Mouse (Mus musculus): ENCODE measurements around the gene Hmgxb4.

GRCm38 (mm10) chr8:75013964-75014363 is 20.8 kb downstream of the Hmgxb4 start:
- TF ChIP-seq CTCF (IDR thresholded peaks at IDR 0.05; ENCODE audit: borderline replicate concordance, insufficient read depth, low read depth, low read length) (no peak), POLR2A (IDR thresholded peaks at IDR 0.05; ENCODE audit: borderline replicate concordance, insufficient read depth, low read length) (no peak)

Data from cerebellum, adult 2 months (tissue).